Mouse (Mus musculus): Measurements from ENCODE around the gene Ttll5. TPM values are rescaled to one million over a fixed set of nuclear protein-coding genes. Genes with fewer than 3 reads are reported as not detected.

The Ttll5 gene
- total and polyA plus RNA-seq, 3 experiments, result 17.9 to 59.1 (median 40.6) TPM

DNA sequence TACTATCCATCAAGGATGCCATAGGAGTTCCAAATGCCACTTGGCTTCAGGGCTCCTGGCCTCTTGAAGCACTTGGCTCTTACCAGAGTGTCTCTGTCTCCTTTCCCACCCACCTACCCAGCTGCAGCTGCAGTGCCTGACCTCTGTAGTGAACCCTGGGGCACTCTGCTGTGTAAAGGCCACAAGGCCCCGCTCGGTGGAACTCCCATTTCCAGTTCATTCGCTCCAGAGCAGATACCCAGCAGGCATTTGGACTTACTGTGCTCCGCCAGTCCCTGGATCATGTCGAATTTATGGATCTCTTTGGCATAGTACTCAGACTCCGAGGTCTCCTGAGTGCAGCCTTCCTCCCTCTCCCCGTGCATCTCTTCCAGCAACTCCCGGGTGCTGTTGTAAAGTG is 252.9 kb downstream of the Ttll5 start:
- Histone ChIP-seq H3K36me3 (replicated peaks) (no peaks in the 10 kb centered on the region), H3K9me3 (replicated peaks) (no peaks in the 10 kb centered on the region), H3K27me3 (ENCODE audit: insufficient read depth, low read length) (peaks cover 54% of the 10 kb centered on the region), H3K4me3 (ENCODE audit: low read depth, low read length) (no peak overlapping the region), H3K4me1 (ENCODE audit: insufficient read depth, low read depth, low read length) (peaks cover 24% of the 10 kb centered on the region)
- DNase-seq (ENCODE audit: low spot score), result no peak
- TF ChIP-seq POLR2AphosphoS5 (IDR thresholded peaks at IDR 0.05; ENCODE audit: insufficient replicate concordance, low read depth, low read length) (no peak), CTCF (IDR thresholded peaks at IDR 0.05; ENCODE audit: low read depth, low read length) (no peak), TAL1 (conservative IDR thresholded peaks at IDR 0.05; ENCODE audit: low read depth, low read length) (no peak), GATA2 (IDR thresholded peaks at IDR 0.05; ENCODE audit: borderline replicate concordance, low read depth, low read length) (no peak), GATA1 (IDR thresholded peaks at IDR 0.05; ENCODE audit: borderline replicate concordance, low read length) (no peak)
- no peak for ATAC-seq (ENCODE audit: extremely low read depth, insufficient number of reproducible peaks, low FRiP score, poor library complexity, severe bottlenecking)

DNA sequence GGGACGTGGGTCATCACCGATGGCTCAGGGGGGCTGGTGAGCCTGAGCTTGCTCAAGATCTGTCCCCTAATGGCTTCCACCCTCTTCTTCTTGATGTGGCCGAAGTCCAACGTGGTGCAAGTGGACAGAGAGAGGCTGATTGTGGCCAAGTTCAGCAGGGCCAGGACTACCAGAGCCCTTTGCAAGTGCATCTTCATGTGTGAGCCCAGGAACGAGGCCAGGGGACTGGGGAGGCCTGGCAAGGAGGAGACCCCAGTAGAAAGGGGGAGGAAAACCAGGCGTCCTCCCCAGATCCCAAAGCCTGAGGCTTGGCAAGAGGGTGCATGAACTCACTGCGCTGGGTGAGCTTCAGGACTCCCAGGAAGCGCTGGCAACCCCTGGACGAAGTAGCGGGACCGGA is 253.3 kb downstream of the Ttll5 start:
- Histone ChIP-seq H3K9me3 (replicated peaks) (no peaks in the 10 kb centered on the region), H3K27me3 (ENCODE audit: insufficient read depth, low read length) (peaks cover 58% of the 10 kb centered on the region), H3K4me3 (ENCODE audit: low read depth, low read length) (no peak overlapping the region; the same call in 1 of the 2 replicates), H3K36me3 (replicated peaks) (no peaks in the 10 kb centered on the region), H3K4me1 (ENCODE audit: insufficient read depth, low read depth, low read length) (peaks cover 28% of the 10 kb centered on the region)
- TF ChIP-seq GATA2 (IDR thresholded peaks at IDR 0.05; ENCODE audit: borderline replicate concordance, low read depth, low read length) (no peak), CTCF (IDR thresholded peaks at IDR 0.05; ENCODE audit: low read depth, low read length) (no peak), POLR2AphosphoS5 (IDR thresholded peaks at IDR 0.05; ENCODE audit: insufficient replicate concordance, low read depth, low read length) (no peak), GATA1 (IDR thresholded peaks at IDR 0.05; ENCODE audit: borderline replicate concordance, low read length) (no peak), TAL1 (conservative IDR thresholded peaks at IDR 0.05; ENCODE audit: low read depth, low read length) (no peak)
- ATAC-seq (ENCODE audit: extremely low read depth, insufficient number of reproducible peaks, low FRiP score, poor library complexity, severe bottlenecking) (no peak), DNase-seq (ENCODE audit: low spot score) (no peak)

DNA sequence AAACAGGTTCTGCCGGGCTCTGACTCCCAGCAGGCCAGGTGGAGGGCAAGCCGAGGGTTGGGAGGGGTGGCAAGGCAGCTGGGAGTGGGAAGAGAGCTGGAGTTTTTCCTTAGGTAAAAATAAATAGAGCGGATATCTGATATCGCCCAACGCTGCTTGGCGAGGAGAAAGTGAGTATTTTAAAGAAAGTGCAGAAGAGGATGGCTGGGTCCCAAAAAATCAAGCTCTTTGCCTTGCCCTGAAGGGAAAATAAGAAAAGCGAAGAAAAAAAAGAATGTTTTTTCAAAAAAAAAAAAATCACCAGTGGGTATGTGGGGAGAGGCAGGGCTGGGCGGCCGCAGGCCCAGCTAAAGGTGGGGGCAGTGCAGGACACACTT is 253.7 kb downstream of the Ttll5 start:
- Histone ChIP-seq H3K36me3 (replicated peaks) (no peaks in the 10 kb centered on the region), H3K27me3 (ENCODE audit: insufficient read depth, low read length) (peaks cover 62% of the 10 kb centered on the region), H3K9me3 (replicated peaks) (no peaks in the 10 kb centered on the region), H3K4me1 (ENCODE audit: insufficient read depth, low read depth, low read length) (peaks cover 30% of the 10 kb centered on the region), H3K4me3 (ENCODE audit: low read depth, low read length) (peak overlapping the region; percentile 69; the same call in 1 of the 2 replicates)
- ATAC-seq (ENCODE audit: extremely low read depth, insufficient number of reproducible peaks, low FRiP score, poor library complexity, severe bottlenecking) (no peak), DNase-seq (ENCODE audit: low spot score) (no peak)
- TF ChIP-seq GATA2 (IDR thresholded peaks at IDR 0.05; ENCODE audit: borderline replicate concordance, low read depth, low read length) (no peak), TAL1 (conservative IDR thresholded peaks at IDR 0.05; ENCODE audit: low read depth, low read length) (no peak), GATA1 (IDR thresholded peaks at IDR 0.05; ENCODE audit: borderline replicate concordance, low read length) (no peak), CTCF (IDR thresholded peaks at IDR 0.05; ENCODE audit: low read depth, low read length) (no peak), POLR2AphosphoS5 (IDR thresholded peaks at IDR 0.05; ENCODE audit: insufficient replicate concordance, low read depth, low read length) (no peak)

DNA sequence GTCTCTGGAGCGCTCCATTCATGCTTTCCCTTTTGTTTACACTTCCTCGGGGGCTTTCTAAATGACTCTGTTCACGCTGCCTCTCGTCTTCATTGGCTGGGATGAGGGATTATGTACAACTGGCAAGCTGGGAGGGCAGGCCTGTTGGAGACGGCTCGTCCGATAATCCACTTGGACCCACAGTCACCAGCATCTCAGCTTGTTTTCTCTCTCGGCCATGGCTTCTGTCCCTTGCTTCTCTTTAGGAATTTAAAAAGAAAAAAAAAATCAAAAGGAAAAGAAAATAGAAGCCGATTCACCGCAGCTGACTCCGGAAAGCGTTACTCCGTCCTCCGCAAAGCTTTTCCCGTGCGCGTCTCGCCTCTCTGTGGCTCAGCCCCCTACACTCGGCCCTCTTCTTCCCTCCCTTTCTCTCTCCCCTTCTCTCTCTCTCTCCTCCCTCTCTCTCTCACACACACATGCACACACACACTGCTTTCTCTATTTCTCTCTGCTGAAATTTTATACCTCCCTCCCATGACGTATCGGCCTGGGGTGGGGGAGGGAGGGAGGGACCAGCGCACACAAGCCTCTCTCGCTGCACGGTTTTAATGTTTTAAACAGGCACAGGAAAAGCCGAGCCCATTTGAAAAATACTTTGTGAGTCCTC is 254.2 kb downstream of the Ttll5 start, which contains the start of gene Tgfb3:
Gene Tgfb3 (minus strand): TSS at position 489 of the 649 bp plus-strand sequence.
- no peaks in the 10 kb centered on the region for H3K9me3 ChIP-seq (replicated peaks)
- TF ChIP-seq CTCF (IDR thresholded peaks at IDR 0.05; ENCODE audit: low read depth, low read length), result no peak
- no peak for TF ChIP-seq POLR2AphosphoS5 (IDR thresholded peaks at IDR 0.05; ENCODE audit: insufficient replicate concordance, low read depth, low read length)
- no peak for TF ChIP-seq GATA1 (IDR thresholded peaks at IDR 0.05; ENCODE audit: borderline replicate concordance, low read length)
- TF ChIP-seq TAL1 (conservative IDR thresholded peaks at IDR 0.05; ENCODE audit: low read depth, low read length), result no peak
- no peak for TF ChIP-seq GATA2 (IDR thresholded peaks at IDR 0.05; ENCODE audit: borderline replicate concordance, low read depth, low read length)
- peak; percentile 62 for DNase-seq (ENCODE audit: low spot score)
- peak within 1 kb of the TSS; percentile 69 for H3K4me3 ChIP-seq (ENCODE audit: low read depth, low read length)
- H3K36me3 ChIP-seq (replicated peaks), result no peaks in the 10 kb centered on the region
- peak; percentile 41 for ATAC-seq (ENCODE audit: extremely low read depth, insufficient number of reproducible peaks, low FRiP score, poor library complexity, severe bottlenecking)
- H3K4me1 ChIP-seq (ENCODE audit: insufficient read depth, low read depth, low read length), result peaks cover 30% of the 10 kb centered on the region
- peaks cover 65% of the 10 kb centered on the region for H3K27me3 ChIP-seq (ENCODE audit: insufficient read depth, low read length)

DNA sequence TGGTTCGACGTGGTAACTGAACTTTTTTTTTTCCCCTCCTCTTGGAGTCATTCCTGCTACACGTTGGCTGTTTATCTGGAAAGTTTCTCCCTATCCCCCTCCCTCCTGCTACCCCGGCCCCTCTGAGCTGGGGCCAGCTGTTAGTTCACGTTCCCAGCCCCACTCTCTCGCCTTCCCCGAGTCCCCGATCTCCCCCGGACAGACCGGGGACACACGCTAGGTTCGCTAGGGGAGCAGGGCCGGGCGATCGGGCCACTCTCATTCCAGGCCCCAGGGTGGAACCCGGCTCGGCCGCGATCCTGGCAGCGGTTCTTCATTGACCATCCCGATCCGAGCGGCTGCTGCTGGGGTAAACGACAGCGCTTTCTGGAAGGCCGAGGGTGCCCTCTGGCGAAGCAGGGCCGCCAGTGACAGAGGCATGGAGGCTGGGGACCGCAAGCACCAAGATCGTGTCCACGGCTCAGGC is 254.8 kb downstream of the Ttll5 start:
- peak; percentile 95 for DNase-seq (ENCODE audit: low spot score)
- ATAC-seq (ENCODE audit: extremely low read depth, insufficient number of reproducible peaks, low FRiP score, poor library complexity, severe bottlenecking), result peak; percentile 71
- H3K27me3 ChIP-seq (ENCODE audit: insufficient read depth, low read length), result peaks cover 67% of the 10 kb centered on the region

DNA sequence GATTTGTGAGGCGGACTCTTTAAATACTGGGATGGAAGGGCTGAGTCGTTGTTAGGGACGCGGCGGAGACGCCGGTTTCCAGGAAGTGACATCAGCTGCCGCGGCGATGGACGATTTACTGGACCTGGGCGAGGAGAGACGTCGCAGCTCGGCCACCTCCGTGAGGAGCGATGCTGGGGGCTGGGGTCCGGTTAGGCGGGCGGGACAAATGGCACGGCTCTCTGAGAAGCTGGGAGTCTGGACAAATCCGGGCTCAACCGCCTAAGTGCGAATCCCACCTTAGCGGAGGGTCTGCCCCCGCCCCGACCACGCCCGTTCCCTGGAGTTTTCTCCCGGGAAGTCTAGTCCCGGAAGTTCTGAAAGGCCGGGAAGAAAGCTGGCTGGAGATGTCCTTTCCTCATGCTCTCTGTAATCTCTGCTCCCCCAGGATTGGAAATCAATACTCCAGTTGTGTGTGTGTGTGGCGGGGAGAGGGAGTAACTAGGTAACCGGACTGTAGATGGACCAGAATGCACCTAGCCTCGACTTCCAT is 258.1 kb downstream of the Ttll5 start, which contains the start of gene Ift43:
Gene Ift43 (plus strand): TSS at position 61 of the 532 bp plus-strand sequence.
- Histone ChIP-seq H3K27me3 (ENCODE audit: insufficient read depth, low read length) (peaks cover 65% of the 10 kb centered on the region), H3K9me3 (replicated peaks) (no peaks in the 10 kb centered on the region), H3K36me3 (replicated peaks) (no peaks in the 10 kb centered on the region), H3K4me3 (ENCODE audit: low read depth, low read length) (peak within 1 kb of the TSS; percentile 67), H3K4me1 (ENCODE audit: insufficient read depth, low read depth, low read length) (peaks cover 27% of the 10 kb centered on the region)
- ATAC-seq (ENCODE audit: extremely low read depth, insufficient number of reproducible peaks, low FRiP score, poor library complexity, severe bottlenecking) (no peak), DNase-seq (ENCODE audit: low spot score) (no peak)
- TF ChIP-seq POLR2AphosphoS5 (IDR thresholded peaks at IDR 0.05; ENCODE audit: insufficient replicate concordance, low read depth, low read length), result no peak
- TF ChIP-seq TAL1 (conservative IDR thresholded peaks at IDR 0.05; ENCODE audit: low read depth, low read length), result no peak
- TF ChIP-seq GATA1 (IDR thresholded peaks at IDR 0.05; ENCODE audit: borderline replicate concordance, low read length), result no peak
- TF ChIP-seq GATA2 (IDR thresholded peaks at IDR 0.05; ENCODE audit: borderline replicate concordance, low read depth, low read length), result no peak
- no peak for TF ChIP-seq CTCF (IDR thresholded peaks at IDR 0.05; ENCODE audit: low read depth, low read length)

More for the DNA sequence above, 254.8 kb downstream of the Ttll5 start:
- H3K36me3 ChIP-seq (replicated peaks), result no peaks in the 10 kb centered on the region
- peaks cover 30% of the 10 kb centered on the region for H3K4me1 ChIP-seq (ENCODE audit: insufficient read depth, low read depth, low read length)
- H3K4me3 ChIP-seq (ENCODE audit: low read depth, low read length), result peak overlapping the region; percentile 69
- peak; percentile 76 for TF ChIP-seq CTCF (IDR thresholded peaks at IDR 0.05; ENCODE audit: low read depth, low read length)
- no peak for TF ChIP-seq TAL1 (conservative IDR thresholded peaks at IDR 0.05; ENCODE audit: low read depth, low read length)
- H3K9me3 ChIP-seq (replicated peaks), result no peaks in the 10 kb centered on the region
